Mouse (Mus musculus) lung, postnatal 10 days (tissue): ENCODE measurements around the gene Dmap1.

Source experiments
- DNase-seq: peaks from one replicate; pipeline ENCODE4 v3.0.0; 2021

The Dmap1 gene

GRCm38 (mm10) chr4:117654703-117655499, 27.2 kb downstream of the Dmap1 start:
- peak; percentile 34 for DNase-seq

DNA sequence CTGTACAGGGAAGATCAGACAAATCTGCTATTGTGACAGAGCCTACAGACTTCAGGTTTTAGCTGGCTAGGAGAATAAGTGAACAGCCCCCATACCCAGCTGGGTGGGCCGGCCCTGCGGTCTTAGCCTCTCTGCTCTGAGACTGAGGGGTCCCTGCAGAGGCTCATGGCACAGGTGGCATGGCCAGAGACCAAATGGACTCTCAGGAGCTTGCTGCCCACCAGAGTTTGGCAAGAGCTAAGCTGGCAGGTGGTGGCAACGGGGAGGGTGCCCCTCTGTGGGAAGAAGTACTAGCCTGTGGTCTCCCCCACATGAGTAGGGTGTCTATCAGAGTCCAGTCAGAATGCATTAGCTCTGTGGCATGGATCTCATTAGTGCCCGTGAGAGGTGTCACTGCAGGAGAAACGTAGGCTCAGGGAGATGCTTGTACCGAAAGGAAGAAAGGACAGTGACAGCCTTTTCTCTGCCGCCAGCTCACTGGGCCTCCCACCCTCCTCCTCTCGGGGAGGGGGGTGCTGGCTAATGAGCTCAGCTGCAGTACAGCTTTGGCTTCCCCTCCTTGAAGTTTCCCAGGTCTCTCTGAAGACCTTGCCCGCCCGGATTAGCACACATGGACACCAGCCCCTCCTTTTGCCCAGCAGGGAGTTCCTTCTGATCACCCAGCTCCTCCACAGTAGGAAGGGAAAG, 27.9 kb downstream of the Dmap1 start:
- no peak for DNase-seq

- no peak for DNase-seq
Observed at GRCm38 (mm10) chr4:117652727-117653126, 29.3 kb downstream of the Dmap1 start.

GRCm38 (mm10) chr4:117651626-117652101, 30.4 kb downstream of the Dmap1 start:
- no peak for DNase-seq

DNA sequence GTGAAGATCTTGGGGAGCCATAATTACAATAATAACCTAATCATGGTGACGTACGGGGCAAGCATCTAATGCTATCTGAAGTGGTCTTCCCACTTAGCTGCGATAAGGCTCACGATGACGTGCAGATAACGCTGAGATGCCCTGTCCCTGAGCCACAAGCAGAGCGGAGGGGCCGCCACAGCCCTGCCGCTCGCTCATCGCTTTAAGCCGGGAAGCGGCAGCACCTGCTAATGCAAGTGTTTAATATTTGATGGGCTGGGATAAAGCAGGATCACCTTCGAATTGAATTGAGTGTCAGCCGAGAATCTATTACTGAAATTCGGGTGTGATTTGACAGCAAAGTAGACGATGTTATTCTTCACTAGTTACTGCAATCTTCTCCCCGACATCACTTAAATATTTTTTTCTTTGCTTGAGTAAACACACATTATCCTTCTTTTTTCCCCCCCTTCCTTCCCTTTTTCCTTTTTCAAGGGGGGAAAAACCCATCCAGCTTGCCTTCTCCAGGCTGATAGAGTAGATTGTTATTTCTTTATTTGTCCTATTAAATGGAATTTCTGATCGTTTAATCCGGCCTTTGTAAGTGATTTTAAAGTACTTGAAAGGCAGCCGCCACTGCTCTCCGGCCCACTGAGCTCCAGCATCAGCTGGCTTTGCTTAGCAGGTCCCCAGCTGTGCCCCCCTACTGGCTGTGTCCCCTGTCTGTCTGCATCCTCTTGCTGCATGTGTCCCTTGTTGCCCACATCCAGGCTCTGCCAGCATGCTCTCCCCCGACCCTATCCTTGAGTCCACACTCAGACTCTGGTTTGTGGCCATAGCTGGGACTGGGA, 34.9 kb downstream of the Dmap1 start:
- no peak for DNase-seq

DNA sequence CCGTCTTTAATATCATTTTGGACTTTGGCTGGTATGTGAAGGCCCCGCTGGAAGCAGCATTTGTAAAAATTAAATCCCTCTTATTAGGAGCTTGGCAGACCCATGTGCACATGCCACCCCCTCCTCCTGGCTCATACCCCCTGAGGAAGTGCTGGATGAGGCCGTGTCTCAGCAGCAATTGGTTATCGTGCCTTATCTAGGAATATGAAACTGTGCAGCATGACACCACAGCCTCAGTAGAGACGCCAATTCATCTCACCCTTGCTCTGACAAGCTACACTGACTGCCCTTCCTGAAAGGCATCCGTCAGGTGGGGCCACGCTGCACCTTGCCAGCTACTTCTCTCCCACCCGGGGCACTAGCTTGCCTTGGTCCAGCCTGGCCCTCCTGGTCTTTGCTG, 35.6 kb downstream of the Dmap1 start:
- DNase-seq, result no peak

DNA sequence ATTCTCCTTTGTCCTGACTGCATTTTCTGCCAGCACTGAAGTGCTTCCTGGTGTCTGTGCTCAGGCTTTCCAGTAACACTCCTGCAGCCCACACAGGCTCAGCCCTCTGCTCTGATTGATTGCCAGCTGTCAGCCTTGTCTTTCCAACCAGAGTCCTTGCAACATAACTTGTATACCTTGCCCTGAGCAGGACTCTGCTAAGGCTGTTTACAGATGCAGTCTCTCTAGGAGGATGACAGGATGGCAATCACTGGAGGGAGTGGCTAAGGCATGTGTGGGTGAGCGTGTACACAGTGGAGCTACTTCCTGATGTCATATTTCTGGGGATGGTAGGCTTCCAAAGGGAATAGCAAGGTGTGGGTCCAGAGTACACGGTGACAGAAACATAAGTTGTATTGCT, 36.2 kb downstream of the Dmap1 start:
- DNase-seq, result no peak

DNA sequence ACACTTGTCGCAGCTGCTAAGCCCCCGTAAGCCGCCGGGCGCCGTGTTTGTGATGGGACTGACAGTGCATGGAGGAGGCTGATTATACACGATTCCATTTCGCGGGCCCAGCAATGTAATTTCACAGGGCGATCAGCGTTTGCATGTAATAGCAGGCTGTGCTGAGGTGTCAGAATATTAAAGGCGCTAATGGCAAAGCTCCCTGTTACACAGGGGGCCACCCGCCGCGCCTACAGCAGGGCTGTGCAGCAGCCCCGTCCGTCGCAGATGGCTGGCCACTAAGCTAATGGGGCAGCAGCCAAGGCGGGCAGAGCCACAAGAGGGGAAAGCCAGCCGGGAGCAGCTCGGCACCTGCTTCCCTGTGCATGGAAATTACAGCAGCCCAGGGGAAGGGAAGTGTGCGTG, 37.0 kb downstream of the Dmap1 start:
- DNase-seq, result no peak

DNA sequence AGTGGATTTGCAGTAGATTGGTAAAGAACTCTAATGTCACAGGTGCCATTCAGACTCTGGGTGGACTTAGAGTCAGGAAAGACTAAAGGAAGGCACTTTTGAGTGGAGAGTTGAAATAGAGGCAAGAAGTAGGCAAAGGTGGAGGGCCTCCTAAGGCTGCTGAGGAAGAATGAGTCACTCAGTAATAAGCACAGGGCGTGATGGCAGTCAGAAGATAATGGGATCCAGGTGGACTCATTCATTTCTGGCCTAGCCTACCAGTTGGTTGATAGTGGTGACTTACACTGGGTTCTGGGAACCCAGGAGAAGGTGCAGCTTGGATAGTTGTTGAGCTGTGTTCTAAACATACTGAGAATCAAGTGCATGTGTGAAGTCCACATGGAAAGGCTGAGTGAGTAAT, 40.3 kb downstream of the Dmap1 start:
- no peak for DNase-seq

DNA sequence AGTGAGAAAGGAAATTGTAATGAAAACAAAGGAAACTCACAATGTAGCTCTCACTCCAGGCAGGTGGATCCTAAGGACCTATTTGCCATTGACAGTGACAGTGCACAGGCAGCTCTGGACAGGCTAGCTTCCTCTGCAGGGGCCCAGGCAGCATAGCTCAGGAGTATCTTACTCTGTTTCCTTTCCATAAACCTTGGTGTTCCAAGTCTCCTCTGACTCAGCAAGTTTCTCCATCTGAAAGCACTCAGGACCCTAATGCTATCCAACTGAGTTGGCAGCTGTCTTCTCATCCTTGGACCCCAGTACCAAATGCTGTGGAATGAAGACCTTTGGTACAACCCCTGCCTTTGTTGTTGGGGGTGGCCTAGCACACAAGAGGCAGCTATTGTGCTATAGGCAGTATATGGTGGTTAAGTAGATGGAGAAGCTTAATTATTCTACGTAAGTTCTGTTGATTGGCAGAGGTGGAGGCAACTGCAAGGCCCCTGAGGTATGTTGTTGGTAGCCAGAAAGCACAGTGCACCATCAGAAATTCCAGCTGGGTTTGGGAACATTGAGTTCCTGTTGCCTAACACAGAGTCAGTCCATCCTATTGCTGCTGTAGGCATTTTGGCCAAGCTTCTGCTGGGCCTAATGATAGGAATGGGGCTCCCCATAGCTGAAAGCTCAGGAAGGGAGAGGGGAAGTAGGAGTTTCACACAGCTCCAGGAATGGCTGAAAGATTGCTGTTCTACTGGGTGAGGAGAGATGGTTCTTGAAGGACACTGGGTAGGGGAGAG, 41.0 kb downstream of the Dmap1 start:
- DNase-seq, result no peak

GRCm38 (mm10) chr4:117636891-117637613, 45.0 kb downstream of the Dmap1 start:
- no peak for DNase-seq

- DNase-seq, result no peak
Observed at GRCm38 (mm10) chr4:117636152-117636551, 45.9 kb downstream of the Dmap1 start.

DNA sequence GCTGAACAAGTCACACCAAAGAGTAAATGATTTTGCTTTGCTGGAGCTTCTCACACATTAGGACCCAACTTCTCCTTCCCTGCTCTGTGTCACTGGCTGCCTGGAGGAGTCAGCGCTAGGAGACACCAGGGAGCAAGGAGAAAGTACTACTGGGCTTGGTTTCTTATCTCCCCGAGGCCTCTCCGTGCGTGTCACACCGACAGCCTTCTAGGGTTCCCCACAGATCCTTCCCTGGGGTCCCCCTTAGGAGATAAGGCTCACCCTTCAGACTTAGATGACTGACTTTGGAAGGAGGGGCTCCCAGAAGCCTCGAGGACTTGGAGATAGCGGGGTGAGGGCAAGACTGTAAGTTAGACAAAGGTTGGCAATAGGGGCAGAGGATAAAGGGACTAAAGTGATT, 47.4 kb downstream of the Dmap1 start:
- DNase-seq, result no peak

DNA sequence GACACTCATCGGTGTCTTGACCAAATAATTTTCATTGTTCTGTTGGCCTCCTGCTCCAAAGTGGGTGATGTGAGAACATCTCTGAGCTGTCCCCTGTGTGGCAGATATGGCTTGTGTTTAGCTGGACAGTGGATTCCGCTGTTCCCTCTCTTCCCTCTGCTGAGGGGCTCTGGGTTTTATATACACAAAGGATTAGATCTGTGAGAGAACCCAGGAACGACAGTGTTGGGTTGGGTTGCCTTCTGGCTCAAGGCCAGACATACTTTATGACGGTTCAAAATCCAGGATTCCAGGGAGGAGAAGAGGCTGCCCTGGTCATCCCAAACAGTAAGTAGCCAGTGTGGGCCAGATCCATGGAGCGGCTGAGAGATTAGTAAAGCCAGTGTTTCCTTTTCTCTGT, 48.5 kb downstream of the Dmap1 start:
- no peak for DNase-seq

- DNase-seq, result no peak
Observed at GRCm38 (mm10) chr4:117630053-117630670, 51.9 kb downstream of the Dmap1 start.

DNA sequence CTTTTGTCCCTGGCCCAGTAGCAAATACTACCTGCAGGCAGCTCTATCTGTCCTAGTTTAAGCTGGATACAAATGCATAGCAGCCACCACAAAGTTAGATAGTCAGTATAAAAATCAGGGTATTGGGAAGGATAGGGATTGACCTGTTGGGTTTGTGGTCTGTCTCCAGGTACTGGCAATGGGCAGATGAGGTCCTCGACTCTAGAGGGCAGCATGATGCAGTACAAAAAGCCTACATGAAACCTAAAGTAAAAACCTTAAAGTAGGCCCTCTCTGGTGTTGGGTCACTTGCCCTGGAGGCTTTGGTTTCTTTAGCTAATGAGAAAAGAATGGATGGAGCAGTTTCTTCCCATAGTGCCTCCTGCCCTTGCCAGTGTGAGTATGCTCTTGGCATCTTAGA, 53.6 kb downstream of the Dmap1 start:
- no peak for DNase-seq
